Mouse (Mus musculus) stomach, embryonic 15.5 days (tissue): ENCODE measurements around the gene Sh2d1b1. TPM values are rescaled to one million over a fixed set of nuclear protein-coding genes. Genes with fewer than 3 reads are reported as not detected.
"Not testable (repeated sequence)": the region's sequence is repeated elsewhere in the genome, so short reads cannot be mapped to it uniquely, and the experiment has no call there.

Experiments used
- ATAC-seq: fragments of 200-750 bp; cut with Nextera tagmentation; 2 replicates; pipeline ENCODE4 v1.8.0; 2017; ENCODE audit warnings: low read depth, moderate number of reproducible peaks, moderate TSS enrichment; ENCODE audit not compliant: insufficient read depth, low FRiP score
- H3K27ac ChIP-seq: fragments of 300-500 bp; sonication (generic); 2 replicates; pipeline ENCODE4 v1.5.1; 2015; ENCODE audit warnings: mild to moderate bottlenecking, inconsistent platforms
- H3K27me3 ChIP-seq: fragments of 300-500 bp; sonication (generic); replicated peaks from 2 replicates; pipeline ENCODE4 v1.6.1; 2015; ENCODE audit warnings: inconsistent platforms
- H3K36me3 ChIP-seq: fragments of 300-500 bp; sonication (generic); 2 replicates; pipeline ENCODE4 v1.6.1; 2015; ENCODE audit warnings: inconsistent platforms
- H3K4me1 ChIP-seq: fragments of 300-500 bp; sonication (generic); 2 replicates; pipeline ENCODE4 v1.6.1; 2015; ENCODE audit warnings: inconsistent platforms
- H3K4me2 ChIP-seq: fragments of 300-500 bp; sonication (generic); 2 replicates; pipeline ENCODE4 v1.6.1; 2015; ENCODE audit warnings: mild to moderate bottlenecking, inconsistent platforms
- H3K4me3 ChIP-seq: fragments of 300-500 bp; sonication (generic); replicated peaks from 2 replicates; pipeline ENCODE4 v1.5.1; 2015; ENCODE audit warnings: inconsistent platforms
- H3K9ac ChIP-seq: fragments of 300-500 bp; sonication (generic); 2 replicates; pipeline ENCODE4 v1.6.1; 2015; ENCODE audit warnings: inconsistent platforms
- H3K9me3 ChIP-seq: fragments of 300-500 bp; sonication (generic); 2 replicates; pipeline ENCODE4 v1.6.1; 2016; ENCODE audit warnings: inconsistent platforms
- WGBS: fragments of 180-500 bp; shearing (Covaris S2); methylation state at CpG from one replicate; pipeline ENCODE4 v1.1.7; 2015; 5-methylcytosine and 5-hydroxymethylcytosine counted together
- polyA plus RNA-seq: library from polyadenylated mRNA; unstranded; fragments of >200 nt; fragmentation: Nextera tagmentation; extraction: Ambion mirVana; gene quantifications from 2 replicates; pipeline ENCODE4 v1.2.1, GENCODE M21; 2015

Sh2d1b1 gene
- polyA plus RNA-seq = 0.46 and 0.50 TPM in 2 replicates

GRCm38 (mm10) chr1:170277016-170277415, at the start of gene Sh2d1b1:
Gene Sh2d1b1 (plus strand): TSS chr1:170277320.
- no peaks in the 10 kb centered on the region for H3K4me1 ChIP-seq
- H3K4me3 ChIP-seq = no peak within 1 kb of the TSS
- H3K4me2 ChIP-seq = no peak within 1 kb of the TSS
- H3K9me3 ChIP-seq = no peaks in the 10 kb centered on the region
- no peaks in the 10 kb centered on the region for H3K27me3 ChIP-seq
- H3K9ac ChIP-seq = no peak within 1 kb of the TSS
- no peak within 1 kb of the TSS for H3K27ac ChIP-seq
- no peaks in the 10 kb centered on the region for H3K36me3 ChIP-seq
- ATAC-seq = no peak
- WGBS = 71% methylated on average over 2 of the region's 3 CpGs

GRCm38 (mm10) chr1:170232688-170233087, 44.4 kb upstream of the Sh2d1b1 start, which contains the start of gene Sh2d1b2:
Gene Sh2d1b2 (plus strand): TSS chr1:170232749.
- not testable (repeated sequence) for H3K9me3 ChIP-seq, H3K4me1 ChIP-seq, H3K4me3 ChIP-seq, H3K27ac ChIP-seq, ATAC-seq, H3K4me2 ChIP-seq, H3K9ac ChIP-seq, H3K27me3 ChIP-seq, H3K36me3 ChIP-seq
- WGBS = 59% methylated on average over 6 of the region's 6 CpGs

GRCm38 (mm10) chr1:170245016-170245415, 32.1 kb upstream of the Sh2d1b1 start:
- WGBS = 76% methylated on average over 3 of the region's 3 CpGs
- H3K27ac ChIP-seq = no peak overlapping the region
- H3K9me3 ChIP-seq = no peaks in the 10 kb centered on the region
- H3K4me1 ChIP-seq = no peaks in the 10 kb centered on the region
- H3K4me2 ChIP-seq = no peak overlapping the region
- H3K9ac ChIP-seq = no peak overlapping the region
- no peak for ATAC-seq
- no peaks in the 10 kb centered on the region for H3K27me3 ChIP-seq
- no peaks in the 10 kb centered on the region for H3K36me3 ChIP-seq
- H3K4me3 ChIP-seq = no peak overlapping the region

- Histone ChIP-seq H3K27ac (no peak overlapping the region), H3K4me1 (no peaks in the 10 kb centered on the region), H3K9ac (peak overlapping the region; percentile 39), H3K27me3 (no peaks in the 10 kb centered on the region), H3K4me3 (peak overlapping the region; percentile 62), H3K36me3 (no peaks in the 10 kb centered on the region), H3K9me3 (no peaks in the 10 kb centered on the region), H3K4me2 (peak overlapping the region; percentile 69)
- ATAC-seq = peak; percentile 60
- WGBS = 25% methylated on average over 30 of the region's 30 CpGs
Observed at GRCm38 (mm10) chr1:170254893-170255559, 22.1 kb upstream of the Sh2d1b1 start.

GRCm38 (mm10) chr1:170255560-170255910, 21.6 kb upstream of the Sh2d1b1 start:
- WGBS = 6% methylated on average over 19 of the region's 32 CpGs
- ATAC-seq = peak; percentile 91
- Histone ChIP-seq H3K4me1 (no peaks in the 10 kb centered on the region), H3K4me2 (peak overlapping the region; percentile 69), H3K36me3 (no peaks in the 10 kb centered on the region), H3K27me3 (no peaks in the 10 kb centered on the region), H3K4me3 (peak overlapping the region; percentile 62), H3K9ac (peak overlapping the region; percentile 39; the same call in 1 of the 2 replicates), H3K27ac (no peak overlapping the region), H3K9me3 (no peaks in the 10 kb centered on the region)

GRCm38 (mm10) chr1:170270281-170270680, 6.8 kb upstream of the Sh2d1b1 start:
- no peak overlapping the region for H3K4me3 ChIP-seq
- no peaks in the 10 kb centered on the region for H3K27me3 ChIP-seq
- no peaks in the 10 kb centered on the region for H3K4me1 ChIP-seq
- no peak for ATAC-seq
- H3K9me3 ChIP-seq = no peaks in the 10 kb centered on the region
- no peak overlapping the region for H3K4me2 ChIP-seq
- 80% methylated on average over 6 of the region's 6 CpGs for WGBS
- H3K9ac ChIP-seq = no peak overlapping the region
- no peaks in the 10 kb centered on the region for H3K36me3 ChIP-seq
- no peak overlapping the region for H3K27ac ChIP-seq

DNA sequence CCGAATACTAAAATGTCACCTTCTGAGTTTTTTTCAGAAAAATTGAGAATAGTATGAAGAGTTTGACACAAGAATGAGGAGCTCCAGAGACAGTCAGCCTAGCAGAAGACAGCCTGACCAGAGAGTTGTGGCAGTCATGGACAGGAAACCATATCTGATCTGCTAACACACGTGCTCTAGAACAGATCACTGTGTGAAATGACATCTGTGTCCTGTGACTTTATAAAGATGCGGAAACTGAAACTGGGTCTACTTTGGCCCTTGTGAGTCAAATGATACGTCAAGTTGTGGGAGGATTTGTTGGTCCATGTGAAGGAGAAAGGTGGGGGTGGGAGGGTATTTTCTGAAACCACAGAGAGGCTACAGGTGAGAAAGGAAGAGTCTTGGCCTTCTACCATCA, 6.4 kb upstream of the Sh2d1b1 start:
- Histone ChIP-seq H3K27ac (no peak overlapping the region), H3K36me3 (no peaks in the 10 kb centered on the region), H3K9ac (no peak overlapping the region), H3K4me3 (no peak overlapping the region), H3K27me3 (no peaks in the 10 kb centered on the region), H3K4me2 (no peak overlapping the region), H3K4me1 (no peaks in the 10 kb centered on the region), H3K9me3 (no peaks in the 10 kb centered on the region)
- 81% methylated on average over 4 of the region's 4 CpGs for WGBS
- no peak for ATAC-seq

- no peak for ATAC-seq
- Histone ChIP-seq H3K4me2 (no peak overlapping the region), H3K27me3 (no peaks in the 10 kb centered on the region), H3K4me3 (no peak overlapping the region), H3K9me3 (no peaks in the 10 kb centered on the region), H3K27ac (no peak overlapping the region), H3K9ac (no peak overlapping the region), H3K36me3 (no peaks in the 10 kb centered on the region), H3K4me1 (no peaks in the 10 kb centered on the region)
Observed at GRCm38 (mm10) chr1:170273252-170273651, 3.9 kb upstream of the Sh2d1b1 start.

DNA sequence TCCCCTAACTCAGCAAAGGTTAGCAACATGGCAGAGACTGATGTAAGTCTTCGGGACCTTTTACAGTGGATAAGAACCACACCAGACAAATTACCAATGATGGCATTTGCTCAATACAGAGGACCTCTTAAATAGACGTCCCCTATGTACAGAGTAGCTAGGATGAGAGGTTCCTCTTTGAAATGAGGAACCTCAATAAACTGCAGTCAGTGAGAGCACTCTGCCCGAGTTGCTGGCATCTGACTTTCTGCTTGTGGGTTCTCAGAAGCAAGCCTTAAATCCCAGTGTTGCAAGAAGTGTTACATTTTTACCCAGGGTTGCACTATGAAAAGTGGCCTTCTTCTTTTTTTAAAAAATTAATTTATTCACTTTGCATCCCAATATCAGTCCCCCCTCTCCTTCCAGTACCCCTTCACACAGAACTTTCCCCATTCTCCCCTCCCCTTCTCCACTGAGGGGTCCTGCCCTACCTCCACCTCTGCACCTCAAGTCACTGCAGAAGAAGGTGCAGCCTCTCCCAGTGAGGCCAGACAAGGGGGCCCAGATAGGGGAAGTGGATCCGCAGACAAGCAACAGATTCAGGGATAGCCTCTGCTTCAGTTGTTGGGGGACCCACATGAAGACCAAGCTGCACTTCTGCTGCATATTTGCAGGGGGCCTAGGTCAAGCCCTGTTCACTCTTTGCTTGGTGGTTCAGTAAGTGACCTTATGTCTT, 5.5 kb downstream of the Sh2d1b1 start:
- Histone ChIP-seq H3K4me3 (no peak overlapping the region), H3K27me3 (no peaks in the 10 kb centered on the region), H3K27ac (no peak overlapping the region), H3K9ac (no peak overlapping the region), H3K4me1 (no peaks in the 10 kb centered on the region), H3K36me3 (no peaks in the 10 kb centered on the region), H3K4me2 (no peak overlapping the region), H3K9me3 (no peaks in the 10 kb centered on the region)
- no peak for ATAC-seq
- WGBS = 68% methylated on average over 4 of the region's 4 CpGs

- Histone ChIP-seq H3K4me2 (peak overlapping the region; percentile 23; the same call in 1 of the 2 replicates), H3K4me3 (no peak overlapping the region), H3K9ac (no peak overlapping the region), H3K9me3 (no peaks in the 10 kb centered on the region), H3K36me3 (no peaks in the 10 kb centered on the region), H3K4me1 (no peaks in the 10 kb centered on the region), H3K27ac (no peak overlapping the region), H3K27me3 (no peaks in the 10 kb centered on the region)
- 34% methylated on average over 9 of the region's 9 CpGs for WGBS
- ATAC-seq = no peak
Observed at GRCm38 (mm10) chr1:170292239-170292951, 15.3 kb downstream of the Sh2d1b1 start.

DNA sequence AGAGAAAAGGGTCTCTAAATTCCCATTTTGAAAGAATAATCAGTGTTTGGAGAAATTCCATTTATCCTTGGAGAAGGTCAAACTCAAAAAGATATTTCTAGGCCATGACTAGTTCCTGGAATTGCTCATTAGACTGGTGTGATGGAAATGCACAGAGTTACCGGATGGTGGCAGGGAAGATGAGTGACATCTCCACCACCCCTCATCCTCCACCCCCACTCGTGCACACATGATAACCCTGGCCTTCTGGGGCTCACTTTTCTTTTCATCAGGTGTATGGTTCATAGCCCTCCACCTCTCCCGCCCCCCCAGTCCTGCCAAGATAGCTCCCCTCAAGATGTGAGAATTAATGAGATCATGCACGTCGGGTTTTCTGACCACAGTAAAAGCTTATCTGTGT, 16.1 kb downstream of the Sh2d1b1 start:
- Histone ChIP-seq H3K4me1 (no peaks in the 10 kb centered on the region), H3K4me3 (no peak overlapping the region), H3K27ac (no peak overlapping the region), H3K4me2 (no peak overlapping the region), H3K9ac (no peak overlapping the region), H3K27me3 (no peaks in the 10 kb centered on the region), H3K36me3 (no peaks in the 10 kb centered on the region), H3K9me3 (no peaks in the 10 kb centered on the region)
- ATAC-seq = no peak
- WGBS = 77% methylated on average over 5 of the region's 5 CpGs
